Mouse (Mus musculus): Measurements from ENCODE around the gene Fbp2. TPM values are rescaled to one million over a fixed set of nuclear protein-coding genes. Genes with fewer than 3 reads are reported as not detected.

Gene Fbp2
- polyA plus RNA-seq (2014; fragmentation: Illumina TruSeq; extraction: RNeasy Lipid Tissue Mini Kit (QIAGEN cat#74804); ENCODE audit: low read depth, low replicate concordance) = 42.3 TPM

DNA sequence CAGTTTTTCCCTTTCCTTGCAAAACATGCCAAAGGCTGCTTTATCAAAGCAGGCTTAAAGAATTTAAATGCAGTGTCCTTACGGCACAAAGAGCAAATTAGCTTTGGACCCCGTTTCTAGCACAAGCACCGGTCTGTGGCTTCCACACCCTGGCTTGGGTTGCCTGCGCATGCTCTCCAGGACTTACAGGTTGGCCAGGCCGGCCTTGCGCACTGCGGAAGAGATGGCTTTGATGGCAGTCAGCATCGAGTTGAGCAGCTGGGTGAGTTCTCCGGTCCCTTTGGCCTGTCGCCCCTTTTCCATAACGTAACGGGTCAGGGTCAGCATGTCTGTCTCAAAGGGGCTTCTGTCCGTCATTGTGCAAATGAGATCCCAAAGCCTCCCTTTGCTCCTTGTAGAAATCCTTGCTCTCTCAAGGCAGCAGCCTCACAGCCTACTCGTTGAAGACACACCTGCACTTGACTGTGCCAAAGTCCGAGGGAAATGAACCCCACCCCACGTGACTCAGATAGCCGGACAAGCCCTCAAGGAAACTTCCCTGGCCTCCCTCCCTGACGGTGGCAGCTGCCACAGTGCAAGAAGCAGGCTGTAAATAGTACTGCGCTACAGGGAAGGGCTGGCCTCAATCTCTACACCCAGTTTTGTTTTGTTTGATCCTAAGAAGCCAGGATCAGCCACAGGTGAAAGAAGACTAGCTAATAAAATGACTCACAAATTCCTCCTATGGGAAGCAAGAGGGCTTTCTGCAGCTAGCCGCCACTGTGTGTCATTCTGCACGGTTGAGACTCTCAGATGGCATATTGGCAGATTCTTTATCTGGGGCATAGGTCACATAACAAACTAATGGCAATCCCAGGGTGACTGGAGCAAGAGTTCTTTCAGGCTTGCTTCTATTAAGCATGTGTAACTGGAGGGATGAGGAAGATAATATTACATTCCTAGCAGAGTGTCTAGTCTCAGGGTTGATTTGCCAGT is at the start of gene Fbp2:
Gene Fbp2 (minus strand): TSS at position 482 of the 975 bp plus-strand sequence.

DNA sequence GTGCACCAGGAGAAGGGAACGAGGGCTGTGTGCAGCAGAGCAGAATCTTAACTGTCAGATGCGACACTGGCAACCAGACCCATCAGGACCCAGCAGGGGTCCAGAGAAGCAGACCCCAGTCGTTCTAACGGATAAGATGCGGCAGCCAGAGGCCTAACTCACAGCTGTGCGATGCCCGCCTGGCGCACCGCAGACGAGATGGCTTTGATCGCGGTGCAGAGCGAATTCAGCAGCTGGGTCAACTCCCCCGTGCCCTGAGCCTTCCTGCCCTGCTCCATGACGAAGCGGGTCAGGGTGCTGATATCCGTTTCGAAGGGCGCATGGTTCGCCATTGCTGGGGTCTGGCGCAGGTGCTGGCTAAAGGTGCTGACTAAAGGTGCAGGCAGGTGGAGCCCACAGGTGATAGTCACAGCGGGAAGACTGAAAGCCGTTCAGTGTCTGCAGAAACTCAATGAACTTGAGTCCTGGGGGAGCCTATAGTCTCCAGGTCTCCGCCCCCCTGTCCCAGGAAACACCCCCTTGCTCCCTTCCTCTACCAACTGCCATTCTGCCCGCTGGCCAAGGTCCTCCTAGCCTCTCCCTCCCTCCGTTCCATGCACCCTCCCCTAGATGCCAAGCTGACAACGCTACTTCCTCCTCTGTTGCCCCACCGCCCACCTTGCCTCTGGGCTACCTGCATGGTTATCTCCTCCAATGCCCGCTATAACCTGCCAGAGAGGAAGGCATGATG is 29.7 kb upstream of the Fbp2 start, which contains the start of gene Fbp1:
Gene Fbp1 (minus strand): TSS at position 571 of the 730 bp plus-strand sequence.

Other genes starting within 250 kb of the Fbp2 start
- 1.1 TPM for gene 6720489N17Rik, start 234.2 kb downstream of the Fbp2 start, polyA plus RNA-seq (2014; fragmentation: Illumina TruSeq; extraction: RNeasy Lipid Tissue Mini Kit (QIAGEN cat#74804); ENCODE audit: low read depth, low replicate concordance)
- gene Platr25, start 97.7 kb downstream of the Fbp2 start, polyA plus RNA-seq (2014; fragmentation: Illumina TruSeq; extraction: RNeasy Lipid Tissue Mini Kit (QIAGEN cat#74804); ENCODE audit: low read depth, low replicate concordance) = 5.0 TPM
- gene Gm5141, start 72.6 kb downstream of the Fbp2 start, polyA plus RNA-seq (2014; fragmentation: Illumina TruSeq; extraction: RNeasy Lipid Tissue Mini Kit (QIAGEN cat#74804); ENCODE audit: low read depth, low replicate concordance) = 1.3 TPM
- gene Fbp1, start 29.9 kb upstream of the Fbp2 start, polyA plus RNA-seq (2014; fragmentation: Illumina TruSeq; extraction: RNeasy Lipid Tissue Mini Kit (QIAGEN cat#74804); ENCODE audit: low read depth, low replicate concordance) = 0.52 TPM
- 122 TPM for gene 2010111I01Rik, start 106.5 kb upstream of the Fbp2 start, polyA plus RNA-seq (2014; fragmentation: Illumina TruSeq; extraction: RNeasy Lipid Tissue Mini Kit (QIAGEN cat#74804); ENCODE audit: low read depth, low replicate concordance)